Mouse (Mus musculus) olfactory bulb, adult 2 months (tissue): ENCODE results near the gene Rcn3. TPM values are rescaled to one million over a fixed set of nuclear protein-coding genes. Genes with fewer than 3 reads are reported as not detected.

ENCODE experiments used
- H3K27ac ChIP-seq: fragments of 200-500 bp; 2 replicates; pipeline ENCODE4 v1.5.1; 2012; ENCODE audit warnings: low read depth, low read length; ENCODE audit not compliant: insufficient read depth
- H3K4me1 ChIP-seq: fragments of 200-500 bp; 2 replicates; pipeline ENCODE4 v1.6.1; 2012; ENCODE audit warnings: low read length; ENCODE audit not compliant: control insufficient read depth, insufficient read depth
- H3K4me3 ChIP-seq: fragments of 200-500 bp; 2 replicates; pipeline ENCODE4 v1.5.1; 2012; ENCODE audit warnings: mild to moderate bottlenecking, low read depth, low read length, moderate library complexity; ENCODE audit not compliant: insufficient read depth
- CTCF ChIP-seq: fragments of 200-500 bp; IDR thresholded peaks from 2 replicates; pipeline ENCODE4 v1.5.1; 2012; ENCODE audit warnings: low read depth, mild to moderate bottlenecking, low read length, moderate library complexity; ENCODE audit not compliant: insufficient read depth
- POLR2A ChIP-seq: fragments of 200-500 bp; IDR thresholded peaks from 2 replicates; pipeline ENCODE4 v1.6.1; 2012; ENCODE audit warnings: mild to moderate bottlenecking, low read depth, low read length, moderate library complexity; ENCODE audit not compliant: insufficient read depth
- WGBS: fragments of 180-500 bp; shearing (Covaris S2); methylation state at CpG from one replicate; pipeline ENCODE4 v1.1.7; 2018; 5-methylcytosine and 5-hydroxymethylcytosine counted together
- polyA plus RNA-seq: library from polyadenylated mRNA; stranded (reverse); fragments of >200 nt; gene quantifications from 2 replicates; pipeline ENCODE4 v1.2.4, GENCODE M21; 2012; ENCODE audit warnings: low replicate concordance; ENCODE audit not compliant: missing spikeins, insufficient read depth, insufficient read length

Gene Rcn3
- polyA plus RNA-seq, 1 experiment, result not detected

GRCm38 (mm10) chr7:45081016-45081415 is 11.0 kb downstream of the Rcn3 start:
- 58% methylated on average over 5 of the region's 5 CpGs for WGBS
- TF ChIP-seq CTCF, result no peak
- TF ChIP-seq POLR2A, result no peak

GRCm38 (mm10) chr7:45079856-45080255 is 12.2 kb downstream of the Rcn3 start:
- Histone ChIP-seq H3K4me3 (no peak overlapping the region), H3K4me1 (peaks cover 10% of the 10 kb centered on the region; the same call in 1 of the 2 replicates), H3K27ac (no peak overlapping the region)
- WGBS, result 1% methylated on average over 10 of the region's 10 CpGs
- TF ChIP-seq CTCF, result peak; percentile 89
- TF ChIP-seq POLR2A, result no peak

More at GRCm38 (mm10) chr7:45081016-45081415, 11.0 kb downstream of the Rcn3 start:
- H3K4me1 ChIP-seq, result peaks cover 7% of the 10 kb centered on the region; the same call in 1 of the 2 replicates
- H3K27ac ChIP-seq, result no peak overlapping the region
- H3K4me3 ChIP-seq, result no peak overlapping the region

- Histone ChIP-seq H3K4me3 (no peak overlapping the region), H3K27ac (no peak overlapping the region), H3K4me1 (peaks cover 10% of the 10 kb centered on the region; the same call in 1 of the 2 replicates)
- 47% methylated on average over 9 of the region's 9 CpGs for WGBS
- TF ChIP-seq POLR2A (no peak), CTCF (peak; percentile 42; the same call in 1 of the 2 replicates)
Observed at GRCm38 (mm10) chr7:45078513-45078912, 13.5 kb downstream of the Rcn3 start.

GRCm38 (mm10) chr7:45077829-45078228 is 14.2 kb downstream of the Rcn3 start:
- Histone ChIP-seq H3K4me3 (no peak overlapping the region), H3K4me1 (peaks cover 10% of the 10 kb centered on the region; the same call in 1 of the 2 replicates), H3K27ac (no peak overlapping the region)
- 83% methylated on average over 2 of the region's 2 CpGs for WGBS
- TF ChIP-seq POLR2A (no peak), CTCF (no peak)

GRCm38 (mm10) chr7:45077322-45077721 is 14.7 kb downstream of the Rcn3 start:
- Histone ChIP-seq H3K4me1 (peaks cover 5% of the 10 kb centered on the region; the same call in 1 of the 2 replicates), H3K4me3 (no peak overlapping the region), H3K27ac (no peak overlapping the region)
- TF ChIP-seq CTCF (no peak), POLR2A (no peak)
- 85% methylated on average over 14 of the region's 14 CpGs for WGBS

- WGBS, result 88% methylated on average over 30 of the region's 30 CpGs
- Histone ChIP-seq H3K4me1 (peaks cover 3% of the 10 kb centered on the region; the same call in 1 of the 2 replicates), H3K4me3 (no peak overlapping the region), H3K27ac (no peak overlapping the region)
- TF ChIP-seq CTCF, result no peak
- no peak for TF ChIP-seq POLR2A
Observed at GRCm38 (mm10) chr7:45076501-45076900, 15.5 kb downstream of the Rcn3 start.

GRCm38 (mm10) chr7:45075405-45075804 is 16.6 kb downstream of the Rcn3 start:
- TF ChIP-seq POLR2A, result no peak
- no peak for TF ChIP-seq CTCF
- WGBS, result 83% methylated on average over 4 of the region's 4 CpGs

GRCm38 (mm10) chr7:45073949-45074348 is 18.1 kb downstream of the Rcn3 start:
- Histone ChIP-seq H3K4me3 (no peak overlapping the region), H3K27ac (no peak overlapping the region), H3K4me1 (peaks cover 3% of the 10 kb centered on the region; the same call in 1 of the 2 replicates)
- TF ChIP-seq POLR2A, result no peak
- TF ChIP-seq CTCF, result no peak
- WGBS, result 93% methylated on average over 12 of the region's 12 CpGs

More at GRCm38 (mm10) chr7:45075405-45075804, 16.6 kb downstream of the Rcn3 start:
- peaks cover 3% of the 10 kb centered on the region; the same call in 1 of the 2 replicates for H3K4me1 ChIP-seq
- no peak overlapping the region for H3K4me3 ChIP-seq
- no peak overlapping the region for H3K27ac ChIP-seq

- Histone ChIP-seq H3K27ac (no peak overlapping the region), H3K4me1 (peaks cover 3% of the 10 kb centered on the region; the same call in 1 of the 2 replicates), H3K4me3 (no peak overlapping the region)
- WGBS, result 78% methylated on average over 7 of the region's 7 CpGs
- no peak for TF ChIP-seq POLR2A
- TF ChIP-seq CTCF, result no peak
Observed at GRCm38 (mm10) chr7:45073171-45073707, 18.8 kb downstream of the Rcn3 start.
